14 mouse cellular contexts compared by ENCODE assay signal in genomic region chr10:4635740-4636139, GRCm38 (mm10).
"Had no signal": no experiment of that assay in that cellular context is flagged by ENCODE, and none has a peak within 500 bp of the region (broad histone marks: within the 10 kb centered on the region; RNA-seq: fewer than 3 reads in every experiment).

No protein-coding gene starts in this region.

- H3K36me3 ChIP-seq: limb, embryonic 13.5 days; liver, embryonic 15.5 days; midbrain, embryonic 15.5 days; neural tube, embryonic 13.5 days had no signal

- DNase-seq: lung, adult 2 months; lung, postnatal 36 days; retina, postnatal 1 day; right cerebral cortex, postnatal 4 days; spleen, adult 18-20 months; thymus, postnatal 36 days had no signal

- H3K9ac ChIP-seq: limb, embryonic 13.5 days; liver, embryonic 15.5 days; midbrain, embryonic 15.5 days; neural tube, embryonic 13.5 days had no signal

- H3K4me2 ChIP-seq: limb, embryonic 13.5 days; liver, embryonic 15.5 days; midbrain, embryonic 15.5 days; neural tube, embryonic 13.5 days had no signal

- H3K27ac ChIP-seq: layer of hippocampus, adult 2 months; limb, embryonic 13.5 days; liver, embryonic 15.5 days; midbrain, embryonic 15.5 days; neural tube, embryonic 13.5 days had no signal

- H3K4me3 ChIP-seq: layer of hippocampus, adult 2 months; limb, embryonic 13.5 days; liver, embryonic 15.5 days; midbrain, embryonic 15.5 days; neural tube, embryonic 13.5 days had no signal

- H3K27me3 ChIP-seq: limb, embryonic 13.5 days; liver, embryonic 15.5 days; midbrain, embryonic 15.5 days; neural tube, embryonic 13.5 days had no signal

- ATAC-seq: inflammation-experienced regulatory T-cells, adult 6 months; intestine, postnatal 0 days; lung, postnatal 0 days; midbrain, embryonic 15.5 days had no signal

- H3K9me3 ChIP-seq: limb, embryonic 13.5 days; liver, embryonic 15.5 days; midbrain, embryonic 15.5 days; neural tube, embryonic 13.5 days had no signal

- H3K4me1 ChIP-seq: liver, embryonic 15.5 days; midbrain, embryonic 15.5 days; neural tube, embryonic 13.5 days had no signal
